Mouse (Mus musculus) cortical plate, adult 2 months (tissue): ENCODE measurements around the gene Tmem150b. TPM values are rescaled to one million over a fixed set of nuclear protein-coding genes. Genes with fewer than 3 reads are reported as not detected.

ENCODE experiments used
- H3K27ac ChIP-seq: fragments of 200-500 bp; 2 replicates; pipeline ENCODE4 v1.5.1; 2012; ENCODE audit warnings: low read length, control low read depth, inconsistent platforms; ENCODE audit not compliant: insufficient read depth
- H3K4me1 ChIP-seq: fragments of 200-500 bp; 2 replicates; pipeline ENCODE4 v1.6.1; 2011; ENCODE audit warnings: low read length; ENCODE audit not compliant: control insufficient read depth, insufficient read depth
- H3K4me3 ChIP-seq: fragments of 200-500 bp; 2 replicates; pipeline ENCODE4 v1.5.1; 2011; ENCODE audit warnings: mild to moderate bottlenecking, low read length, control low read depth; ENCODE audit not compliant: insufficient read depth
- CTCF ChIP-seq: fragments of 200-500 bp; IDR thresholded peaks from 2 replicates; pipeline ENCODE4 v1.5.1; 2011; ENCODE audit warnings: mild to moderate bottlenecking, control low read depth, low read length; ENCODE audit not compliant: insufficient read depth; ENCODE audit errors: extremely low read depth
- POLR2A ChIP-seq: fragments of 200-500 bp; IDR thresholded peaks from 2 replicates; pipeline ENCODE4 v1.6.1; 2011; ENCODE audit warnings: mild to moderate bottlenecking, low read length, control low read depth; ENCODE audit not compliant: insufficient read depth; ENCODE audit errors: extremely low read depth
- polyA plus RNA-seq: library from polyadenylated mRNA; depleted of rRNA; stranded (reverse); fragments of >200 nt; gene quantifications from 2 replicates; pipeline ENCODE4 v1.2.3, GENCODE M21; 2012

The Tmem150b gene
- polyA plus RNA-seq, 1 experiment, result not detected

DNA sequence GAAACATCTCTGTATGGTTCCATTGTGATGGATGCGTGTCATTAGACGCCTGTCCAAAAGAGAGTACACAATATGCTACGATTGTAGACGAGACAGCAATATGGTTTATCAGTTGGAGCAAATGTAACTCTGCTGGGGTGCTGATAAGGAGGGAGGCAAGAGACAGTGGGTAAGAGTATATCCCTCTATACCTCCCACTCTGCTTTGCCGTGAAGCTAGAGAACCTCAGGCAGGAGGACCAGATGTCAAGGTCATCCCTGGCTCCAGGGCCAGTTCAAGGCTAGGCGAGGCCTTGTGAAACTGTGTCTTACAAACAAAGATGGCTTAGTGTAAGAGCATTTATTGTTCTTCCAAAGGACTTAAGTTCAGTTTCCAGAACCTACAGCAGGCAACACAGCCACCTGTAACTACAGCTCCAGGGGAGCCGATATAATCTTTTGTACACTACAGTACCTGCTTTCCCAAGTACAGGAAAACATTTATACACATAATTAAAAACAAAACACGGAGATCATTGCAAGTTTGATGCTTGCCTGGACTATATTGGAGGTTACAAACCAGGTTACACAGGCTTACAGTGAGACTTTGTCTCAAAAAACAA lies 54.3 kb downstream of the Tmem150b start:
- no peak for TF ChIP-seq CTCF
- TF ChIP-seq POLR2A, result no peak
- no peak overlapping the region for H3K27ac ChIP-seq
- H3K4me3 ChIP-seq, result no peak overlapping the region
- H3K4me1 ChIP-seq, result no peaks in the 10 kb centered on the region

DNA sequence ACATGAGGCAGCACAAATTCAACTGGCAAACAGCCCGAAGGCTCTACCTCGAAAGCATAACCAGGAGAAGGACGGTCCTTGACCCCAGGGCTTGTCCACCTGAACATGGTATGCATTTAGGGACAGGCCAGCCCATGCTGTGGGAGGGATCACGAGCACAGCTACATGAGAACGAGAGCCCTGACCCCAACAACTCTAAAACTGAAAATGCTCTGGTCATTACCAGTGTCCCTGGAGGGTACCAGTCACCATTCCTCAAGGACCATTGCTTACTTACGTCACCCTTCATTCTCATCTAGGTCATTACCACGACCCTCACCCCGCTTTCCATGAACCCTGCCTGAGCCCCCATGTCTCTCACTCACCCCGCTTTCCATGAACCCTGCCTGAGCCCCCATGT lies 55.9 kb downstream of the Tmem150b start:
- Histone ChIP-seq H3K4me1 (no peaks in the 10 kb centered on the region), H3K4me3 (no peak overlapping the region), H3K27ac (no peak overlapping the region)
- TF ChIP-seq CTCF, result no peak
- no peak for TF ChIP-seq POLR2A

DNA sequence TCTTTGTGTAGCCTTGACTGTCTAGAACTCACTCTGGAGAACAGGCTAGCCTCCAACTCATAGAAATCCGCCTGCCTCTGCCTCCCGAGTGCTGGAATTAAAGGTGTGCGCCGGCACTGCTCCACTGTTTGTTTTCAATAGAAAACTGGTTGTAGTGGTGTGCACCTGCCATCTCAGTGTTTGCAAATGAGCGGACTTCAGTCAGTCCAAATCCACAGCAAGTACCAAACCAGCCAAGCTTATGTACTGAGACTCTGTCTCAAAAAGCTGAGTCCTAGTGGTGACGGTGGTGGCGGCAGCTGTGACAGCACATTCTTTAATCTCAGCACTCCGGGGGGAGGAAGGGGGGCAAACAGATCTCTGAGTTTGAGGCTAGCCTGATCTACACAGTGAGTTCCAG lies 56.5 kb downstream of the Tmem150b start:
- H3K4me1 ChIP-seq, result no peaks in the 10 kb centered on the region
- no peak overlapping the region for H3K27ac ChIP-seq
- TF ChIP-seq POLR2A (no peak), CTCF (no peak)
- H3K4me3 ChIP-seq, result no peak overlapping the region

DNA sequence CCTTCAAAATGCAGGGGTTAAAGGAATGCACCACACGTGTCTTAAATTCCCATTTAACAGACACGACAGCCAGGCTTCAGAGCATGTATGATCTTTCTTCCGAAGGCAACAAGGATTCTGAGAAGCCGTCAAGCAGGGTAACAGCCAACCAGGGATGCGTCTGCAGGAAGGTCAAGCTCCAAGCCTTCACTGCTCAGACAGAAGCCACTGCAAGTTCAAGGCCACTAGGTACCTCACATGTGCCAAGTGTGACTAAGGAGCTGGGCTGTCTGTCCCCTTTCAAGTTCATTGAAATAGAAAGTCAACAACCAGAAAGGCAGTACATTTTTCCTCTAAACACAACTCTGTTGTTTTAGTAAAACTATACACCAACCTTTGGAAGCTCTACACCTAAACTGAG lies 58.2 kb downstream of the Tmem150b start:
- no peaks in the 10 kb centered on the region for H3K4me1 ChIP-seq
- TF ChIP-seq POLR2A (no peak), CTCF (no peak)
- no peak overlapping the region for H3K4me3 ChIP-seq
- no peak overlapping the region for H3K27ac ChIP-seq

DNA sequence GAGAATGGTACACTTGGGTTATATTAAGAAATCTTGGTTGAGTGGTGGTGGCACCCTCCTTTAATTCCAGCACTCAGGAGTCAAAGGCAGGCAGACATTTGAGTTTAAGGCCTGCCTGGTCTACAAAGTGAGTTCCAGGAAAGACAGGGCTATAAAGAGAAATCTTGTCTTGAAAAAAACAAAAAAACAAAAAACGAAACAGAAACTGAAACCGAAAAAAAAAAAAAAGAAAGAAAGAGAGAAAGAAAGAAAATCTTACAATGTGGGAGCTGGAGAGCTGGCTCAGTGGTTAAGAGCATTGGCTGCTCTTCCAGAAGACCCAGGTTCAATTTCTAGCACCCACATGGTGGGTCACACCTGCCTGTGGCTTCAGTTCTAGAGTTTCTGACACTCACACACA lies 61.3 kb downstream of the Tmem150b start:
- H3K4me1 ChIP-seq, result peaks cover 8% of the 10 kb centered on the region; the same call in 1 of the 2 replicates

DNA sequence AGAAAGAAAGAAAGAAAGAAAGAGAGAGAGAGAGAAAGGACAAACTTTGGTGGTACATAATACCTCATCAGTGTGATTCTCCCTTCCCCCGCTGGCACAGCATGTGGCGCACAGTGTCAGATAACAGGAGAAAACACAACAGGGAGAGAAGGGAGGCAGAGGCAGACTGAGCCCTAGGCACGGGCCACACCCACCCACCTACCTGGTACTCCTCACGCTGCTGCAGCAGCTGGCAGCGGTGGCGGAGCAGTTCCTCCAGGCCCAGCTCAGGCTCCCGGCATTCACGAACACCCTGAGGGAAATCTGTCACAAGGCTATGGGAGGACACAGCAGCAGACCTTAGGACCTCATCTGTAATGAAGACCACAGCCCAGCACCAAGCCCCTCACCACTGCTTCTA lies 61.9 kb downstream of the Tmem150b start:
- H3K4me3 ChIP-seq, result no peak overlapping the region
- H3K4me1 ChIP-seq, result peaks cover 8% of the 10 kb centered on the region; the same call in 1 of the 2 replicates
- TF ChIP-seq CTCF (no peak), POLR2A (no peak)
- no peak overlapping the region for H3K27ac ChIP-seq

More for the DNA sequence above, 61.3 kb downstream of the Tmem150b start:
- no peak overlapping the region for H3K27ac ChIP-seq
- no peak for TF ChIP-seq POLR2A
- TF ChIP-seq CTCF, result no peak
- H3K4me3 ChIP-seq, result no peak overlapping the region

DNA sequence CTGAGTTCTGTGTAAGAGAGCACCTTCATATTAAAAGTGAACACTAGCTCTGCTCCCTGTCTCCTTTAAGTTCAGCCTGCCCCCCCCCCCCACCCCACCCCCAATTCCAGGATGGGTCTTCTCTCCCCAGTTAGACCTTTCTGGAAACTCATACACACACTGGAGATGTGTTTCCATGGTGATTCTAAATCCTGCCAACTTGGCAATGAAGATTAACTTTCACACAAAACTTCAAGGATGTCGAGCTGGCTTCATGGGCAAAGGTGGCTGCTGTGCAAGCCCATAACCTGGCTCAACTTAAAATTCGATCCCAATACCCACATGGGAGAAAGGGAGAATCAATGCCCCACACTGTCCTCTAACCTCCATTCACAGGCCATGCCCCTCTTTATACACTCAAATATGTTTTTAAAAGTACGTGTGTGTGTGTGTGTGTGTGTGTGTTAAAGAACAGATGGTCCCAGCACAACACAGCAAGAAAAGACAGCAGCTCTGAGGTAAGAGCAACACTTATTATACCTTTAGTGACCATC lies 65.1 kb downstream of the Tmem150b start:
- Histone ChIP-seq H3K4me3 (no peak overlapping the region; the same call in 1 of the 2 replicates), H3K27ac (peak overlapping the region; percentile 94), H3K4me1 (peaks cover 16% of the 10 kb centered on the region)
- no peak for TF ChIP-seq POLR2A
- no peak for TF ChIP-seq CTCF

DNA sequence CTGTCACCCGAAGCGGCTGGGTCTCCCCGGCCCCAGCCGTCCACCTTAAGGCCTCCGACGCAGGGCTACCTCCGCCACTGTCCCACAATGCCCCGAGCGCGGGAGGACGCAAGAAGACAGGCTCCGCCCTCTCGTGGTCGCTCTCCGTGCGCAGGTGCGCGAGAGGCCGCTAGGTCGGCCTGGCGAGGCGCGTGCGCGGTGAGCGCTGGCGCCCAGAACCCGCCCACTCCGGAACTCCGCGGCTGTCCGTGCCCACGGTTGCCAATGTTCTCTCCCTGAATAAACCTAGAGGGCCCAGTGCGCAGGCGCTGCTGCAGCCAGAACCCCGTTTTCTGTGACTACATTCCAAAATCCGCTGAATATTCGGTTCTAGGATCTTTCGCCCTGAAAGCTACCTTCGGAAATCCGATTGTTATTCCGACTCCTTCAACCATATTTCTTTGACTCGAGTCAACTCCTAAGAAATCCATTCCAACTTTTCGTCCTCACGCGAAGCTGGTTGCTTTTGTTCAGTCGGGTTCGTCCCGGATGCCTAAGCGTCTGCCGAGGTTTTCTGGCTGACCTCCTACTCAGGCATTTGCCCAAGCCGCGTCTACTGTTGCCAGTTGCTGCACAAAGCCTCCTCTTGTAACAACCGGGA lies 66.0 kb downstream of the Tmem150b start, which contains the start of gene Ppp6r1:
TSS of gene Ppp6r1 (minus strand) at position 108 of the 640 bp plus-strand sequence.
- peak within 1 kb of the TSS; percentile 83 for H3K4me3 ChIP-seq
- peaks cover 21% of the 10 kb centered on the region for H3K4me1 ChIP-seq
- TF ChIP-seq CTCF (no peak), POLR2A (peak; percentile 84)
- H3K27ac ChIP-seq, result peak within 1 kb of the TSS; percentile 99

DNA sequence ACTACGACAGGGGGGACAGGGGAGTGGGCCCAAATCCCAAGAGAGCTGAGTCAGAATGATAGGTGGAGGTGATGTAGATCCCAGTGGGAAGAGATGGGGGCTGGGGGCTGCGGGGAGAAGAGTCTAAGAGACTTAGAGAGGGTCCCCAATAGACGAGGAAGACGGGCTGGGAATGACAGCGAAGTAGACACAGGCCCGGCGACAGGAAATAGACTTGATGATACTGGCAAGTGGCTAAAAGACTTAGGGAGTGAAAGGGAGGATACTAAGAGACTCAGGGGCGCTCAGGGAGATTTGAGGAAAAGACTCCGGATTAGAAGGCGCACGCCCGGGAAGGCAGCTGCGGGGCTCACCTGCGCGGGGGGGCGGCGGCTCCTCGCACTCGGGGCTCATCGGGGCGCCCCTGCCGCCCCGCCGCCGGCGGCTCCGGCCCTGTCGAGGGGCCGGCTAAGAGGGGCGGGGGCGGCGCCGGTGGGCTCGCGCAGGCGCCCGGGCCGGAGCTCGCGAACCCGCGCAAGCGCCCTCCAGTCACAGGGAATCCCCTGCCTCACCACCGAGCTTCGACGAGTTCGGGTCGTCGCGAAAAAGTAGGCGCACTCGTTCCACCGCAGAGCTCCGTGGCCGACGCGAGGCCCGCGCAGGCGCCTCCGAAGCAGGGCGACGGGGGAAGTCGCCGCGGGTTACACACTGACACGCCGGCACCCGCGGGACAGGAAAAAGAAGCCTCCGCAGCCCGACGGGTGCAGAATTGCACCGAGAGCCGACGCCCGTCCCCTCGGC lies 66.7 kb downstream of the Tmem150b start:
- H3K4me1 ChIP-seq, result peaks cover 23% of the 10 kb centered on the region
- peak overlapping the region; percentile 99 for H3K27ac ChIP-seq
- no peak for TF ChIP-seq CTCF
- TF ChIP-seq POLR2A, result no peak
- peak overlapping the region; percentile 83 for H3K4me3 ChIP-seq
